Mouse (Mus musculus): ENCODE measurements around the gene As3mt. TPM values are rescaled to one million over a fixed set of nuclear protein-coding genes. Genes with fewer than 3 reads are reported as not detected.

Gene As3mt
- polyA plus RNA-seq, 1 experiment from 2014 or later, result 31.1 TPM

DNA sequence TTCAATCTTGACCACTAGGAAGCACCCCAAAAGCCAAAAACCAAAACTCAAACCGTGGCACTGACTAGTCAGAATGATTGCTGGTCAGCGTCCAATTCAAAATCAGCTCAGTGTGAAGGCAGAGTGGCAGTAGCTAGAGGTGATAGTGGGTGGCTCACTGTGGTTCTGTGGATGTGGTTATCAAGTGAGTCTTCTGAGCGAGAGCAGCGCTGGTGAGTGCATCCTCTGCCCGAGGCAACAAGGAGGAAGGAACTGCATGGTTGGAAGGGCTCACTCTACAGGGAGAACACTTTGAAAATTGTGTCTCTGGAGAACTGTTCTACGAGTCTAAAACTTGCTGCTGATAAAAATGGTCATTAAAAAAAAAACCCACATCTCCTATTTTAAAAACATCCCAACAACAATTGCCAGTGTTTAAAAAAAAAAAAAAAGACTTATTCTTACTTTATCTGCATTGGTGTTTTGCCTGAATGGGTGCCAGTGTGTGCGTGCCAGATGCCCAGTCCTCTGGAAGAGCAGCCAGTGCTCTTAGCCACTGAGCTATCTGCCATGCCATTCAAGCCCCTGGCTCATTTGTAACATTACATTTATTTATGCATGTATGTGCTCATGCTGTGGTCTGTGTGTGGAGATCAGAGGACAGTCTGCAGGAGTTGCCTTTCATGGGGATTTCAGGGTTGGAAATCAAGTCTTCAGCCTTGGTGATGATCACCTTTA, 1.3 kb upstream of the As3mt start:
- H3K4me1 ChIP-seq, result peaks cover 14% of the 10 kb centered on the region
- WGBS, result 71% methylated on average over 7 of the region's 7 CpGs
- no peak for ATAC-seq (ENCODE audit: low FRiP score)
- H3K27me3 ChIP-seq, result no peaks in the 10 kb centered on the region
- H3K36me3 ChIP-seq, result peaks cover 7% of the 10 kb centered on the region
- H3K4me2 ChIP-seq (replicated peaks), result no peak overlapping the region
- H3K27ac ChIP-seq, result no peak overlapping the region
- no peak overlapping the region for H3K9ac ChIP-seq
- H3K4me3 ChIP-seq, result no peak overlapping the region
- H3K9me3 ChIP-seq (replicated peaks), result no peaks in the 10 kb centered on the region

DNA sequence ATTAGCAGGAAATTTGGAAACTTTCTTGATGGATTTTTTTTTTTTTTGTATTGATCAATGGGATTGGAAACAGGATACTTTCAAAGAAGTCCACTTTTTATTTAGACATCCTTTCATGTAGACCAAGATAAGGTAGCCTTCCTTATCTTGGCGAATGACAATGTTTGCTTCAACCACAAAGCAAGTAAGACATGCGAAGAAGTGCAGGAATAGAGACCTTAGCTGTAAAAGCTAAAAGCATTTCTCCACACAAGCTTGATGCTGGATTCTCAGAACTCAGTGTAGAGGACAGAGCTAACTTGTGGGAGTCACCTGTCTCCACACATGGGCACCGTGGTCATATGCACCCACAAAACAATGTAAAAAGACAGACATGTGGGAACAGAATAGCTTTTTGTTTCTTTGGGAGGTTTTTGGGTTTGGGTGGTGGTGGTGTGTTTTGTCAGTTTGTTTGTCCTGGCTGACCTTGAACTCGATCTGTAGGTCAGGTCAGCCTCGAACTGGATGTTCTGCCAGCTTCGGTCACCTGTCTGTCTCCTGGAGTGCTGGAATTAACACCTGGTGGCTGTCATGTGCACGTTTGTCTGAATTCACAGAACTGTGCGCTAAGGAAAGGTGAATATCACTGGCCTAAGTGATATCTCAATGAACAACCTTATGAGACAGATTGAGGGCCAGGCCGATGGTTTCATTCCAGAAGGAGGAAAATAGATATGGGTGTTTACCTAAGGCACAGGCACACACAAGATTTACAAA, 540 bp upstream of the As3mt start:
- H3K4me2 ChIP-seq (replicated peaks), result peak overlapping the region; percentile 66
- H3K4me1 ChIP-seq, result peaks cover 14% of the 10 kb centered on the region
- 74% methylated on average over 9 of the region's 9 CpGs for whole genome bisulfite sequencing
- no peaks in the 10 kb centered on the region for H3K27me3 ChIP-seq
- no peak for ATAC-seq (ENCODE audit: low FRiP score)
- H3K36me3 ChIP-seq, result peaks cover 3% of the 10 kb centered on the region; the same call in 1 of the 2 replicates
- H3K9ac ChIP-seq, result no peak overlapping the region
- H3K9me3 ChIP-seq (replicated peaks), result no peaks in the 10 kb centered on the region
- no peak overlapping the region for H3K27ac ChIP-seq
- peak overlapping the region; percentile 50 for H3K4me3 ChIP-seq

GRCm38 (mm10) chr19:46710614-46711013, 3.4 kb downstream of the As3mt start:
- Histone ChIP-seq H3K9me3 (replicated peaks) (no peaks in the 10 kb centered on the region), H3K4me3 (no peak overlapping the region), H3K4me1 (peaks cover 14% of the 10 kb centered on the region), H3K9ac (no peak overlapping the region), H3K27ac (no peak overlapping the region), H3K4me2 (replicated peaks) (no peak overlapping the region), H3K27me3 (no peaks in the 10 kb centered on the region), H3K36me3 (no peaks in the 10 kb centered on the region)
- no peak for ATAC-seq (ENCODE audit: low FRiP score)
- WGBS, result 91% methylated on average over 4 of the region's 4 CpGs

DNA sequence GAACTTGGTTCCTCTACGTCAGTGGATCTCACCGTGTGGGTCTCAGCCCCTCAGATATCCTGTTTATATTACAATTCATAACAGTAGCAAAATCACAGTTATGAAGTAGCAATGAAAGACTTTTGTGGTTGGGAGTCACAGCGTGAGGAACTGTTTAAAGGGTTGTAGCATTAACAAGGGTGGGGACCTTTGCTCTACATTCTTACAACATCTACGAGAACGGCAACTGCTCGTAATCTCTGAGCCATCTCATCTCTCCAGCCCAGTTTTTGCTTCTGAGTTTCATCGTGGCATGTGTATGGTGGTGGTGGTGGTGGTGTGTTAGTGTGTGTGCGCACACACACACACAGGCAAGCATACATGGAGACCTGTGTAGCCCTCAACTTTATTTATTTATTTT, 7.0 kb downstream of the As3mt start:
- 93% methylated on average over 8 of the region's 8 CpGs for WGBS

DNA sequence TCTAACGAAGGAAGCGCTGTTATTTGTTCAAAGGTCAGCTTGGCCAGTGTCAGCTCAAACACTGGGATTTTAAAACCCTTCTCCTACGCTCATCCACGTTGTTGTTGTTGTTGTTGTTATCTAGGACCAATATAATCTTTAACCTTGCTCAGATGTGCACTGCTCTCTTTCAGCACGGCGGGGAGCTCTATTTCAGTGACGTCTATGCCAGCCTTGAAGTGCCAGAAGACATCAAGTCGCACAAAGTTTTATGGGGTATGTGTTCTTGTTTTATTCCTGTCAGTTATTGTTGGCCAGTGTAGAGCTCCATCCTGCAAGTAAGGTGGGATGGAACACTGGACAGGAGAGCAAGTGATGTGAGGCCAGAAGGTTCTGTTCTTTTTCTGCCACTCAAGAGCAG, 7.8 kb downstream of the As3mt start:
- peaks cover 12% of the 10 kb centered on the region for H3K36me3 ChIP-seq

More for the DNA sequence above, 7.0 kb downstream of the As3mt start:
- no peak for ATAC-seq (ENCODE audit: low FRiP score)
- H3K9me3 ChIP-seq (replicated peaks), result peaks cover 5% of the 10 kb centered on the region; the same call in 1 of the 2 replicates
- no peaks in the 10 kb centered on the region for H3K27me3 ChIP-seq
- peaks cover 9% of the 10 kb centered on the region for H3K36me3 ChIP-seq
- no peak overlapping the region for H3K27ac ChIP-seq
- no peak overlapping the region for H3K4me2 ChIP-seq (replicated peaks)
- no peaks in the 10 kb centered on the region for H3K4me1 ChIP-seq
- H3K4me3 ChIP-seq, result no peak overlapping the region
- no peak overlapping the region for H3K9ac ChIP-seq

DNA sequence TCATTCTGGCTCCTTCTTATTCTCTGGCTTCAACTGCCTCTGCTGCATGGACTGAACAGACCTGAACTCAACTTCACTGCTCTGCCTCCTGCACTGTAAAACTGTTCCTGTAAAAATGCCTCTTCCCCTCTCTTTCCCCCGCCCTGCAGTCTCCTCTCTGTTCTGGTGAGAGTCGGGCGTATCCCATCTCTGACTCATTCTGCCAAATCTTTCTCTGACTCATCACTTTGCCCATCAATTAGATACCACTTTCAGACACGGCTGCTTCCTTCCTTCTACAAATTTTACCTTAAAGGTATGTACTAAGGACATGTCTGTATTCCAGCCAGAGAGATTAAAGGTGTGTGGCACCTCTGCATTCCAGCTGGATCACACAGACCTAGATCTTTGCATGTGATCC, 10.9 kb downstream of the As3mt start:
- 81% methylated on average over 4 of the region's 4 CpGs for WGBS
- no peak for ATAC-seq (ENCODE audit: low FRiP score)
- no peak overlapping the region for H3K9ac ChIP-seq
- no peaks in the 10 kb centered on the region for H3K27me3 ChIP-seq
- H3K9me3 ChIP-seq (replicated peaks), result peaks cover 5% of the 10 kb centered on the region; the same call in 1 of the 2 replicates
- no peak overlapping the region for H3K4me3 ChIP-seq
- H3K27ac ChIP-seq, result no peak overlapping the region
- peaks cover 20% of the 10 kb centered on the region for H3K36me3 ChIP-seq
- H3K4me2 ChIP-seq (replicated peaks), result no peak overlapping the region
- no peaks in the 10 kb centered on the region for H3K4me1 ChIP-seq

More for the DNA sequence above, 7.8 kb downstream of the As3mt start:
- no peak for ATAC-seq (ENCODE audit: low FRiP score)
- H3K4me3 ChIP-seq, result no peak overlapping the region
- H3K9ac ChIP-seq, result no peak overlapping the region
- H3K27me3 ChIP-seq, result no peaks in the 10 kb centered on the region
- no peak overlapping the region for H3K4me2 ChIP-seq (replicated peaks)
- 93% methylated on average over 8 of the region's 8 CpGs for WGBS
- peaks cover 5% of the 10 kb centered on the region; the same call in 1 of the 2 replicates for H3K9me3 ChIP-seq (replicated peaks)
- no peak overlapping the region for H3K27ac ChIP-seq
- no peaks in the 10 kb centered on the region for H3K4me1 ChIP-seq

GRCm38 (mm10) chr19:46724411-46724810, 17.2 kb downstream of the As3mt start:
- 69% methylated on average over 11 of the region's 11 CpGs for WGBS
- Histone ChIP-seq H3K4me2 (replicated peaks) (no peak overlapping the region), H3K4me3 (no peak overlapping the region), H3K9me3 (replicated peaks) (no peaks in the 10 kb centered on the region), H3K27me3 (no peaks in the 10 kb centered on the region), H3K4me1 (peaks cover 12% of the 10 kb centered on the region), H3K36me3 (peaks cover 11% of the 10 kb centered on the region; the same call in 1 of the 2 replicates), H3K9ac (no peak overlapping the region), H3K27ac (no peak overlapping the region)
- ATAC-seq (ENCODE audit: low FRiP score), result no peak

DNA sequence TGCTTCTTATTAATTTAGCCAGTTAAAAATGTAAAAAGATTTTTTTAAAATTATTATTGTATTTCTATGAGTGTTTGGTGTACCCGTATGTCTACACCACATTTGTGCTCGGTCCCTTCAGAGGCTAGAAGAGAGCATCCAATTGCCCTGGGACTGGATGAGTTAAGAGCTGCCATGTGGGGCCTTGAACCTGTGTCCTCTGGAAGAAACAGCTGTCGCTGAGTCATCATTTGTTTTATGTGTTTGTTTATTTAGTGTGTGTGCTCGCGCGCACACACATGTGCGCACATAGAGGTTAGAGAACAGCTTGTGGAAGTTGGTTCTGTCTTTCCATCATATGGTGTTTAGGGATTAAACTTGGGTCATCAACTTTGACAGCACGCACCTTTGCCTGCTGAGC, 18.9 kb downstream of the As3mt start:
- no peak overlapping the region for H3K4me2 ChIP-seq (replicated peaks)
- WGBS, result 98% methylated on average over 8 of the region's 8 CpGs
- peaks cover 3% of the 10 kb centered on the region; the same call in 1 of the 2 replicates for H3K36me3 ChIP-seq
- H3K9me3 ChIP-seq (replicated peaks), result no peaks in the 10 kb centered on the region
- H3K27ac ChIP-seq, result no peak overlapping the region
- H3K4me3 ChIP-seq, result no peak overlapping the region
- H3K9ac ChIP-seq, result no peak overlapping the region
- H3K4me1 ChIP-seq, result peaks cover 12% of the 10 kb centered on the region
- no peak for ATAC-seq (ENCODE audit: low FRiP score)
- no peaks in the 10 kb centered on the region for H3K27me3 ChIP-seq

DNA sequence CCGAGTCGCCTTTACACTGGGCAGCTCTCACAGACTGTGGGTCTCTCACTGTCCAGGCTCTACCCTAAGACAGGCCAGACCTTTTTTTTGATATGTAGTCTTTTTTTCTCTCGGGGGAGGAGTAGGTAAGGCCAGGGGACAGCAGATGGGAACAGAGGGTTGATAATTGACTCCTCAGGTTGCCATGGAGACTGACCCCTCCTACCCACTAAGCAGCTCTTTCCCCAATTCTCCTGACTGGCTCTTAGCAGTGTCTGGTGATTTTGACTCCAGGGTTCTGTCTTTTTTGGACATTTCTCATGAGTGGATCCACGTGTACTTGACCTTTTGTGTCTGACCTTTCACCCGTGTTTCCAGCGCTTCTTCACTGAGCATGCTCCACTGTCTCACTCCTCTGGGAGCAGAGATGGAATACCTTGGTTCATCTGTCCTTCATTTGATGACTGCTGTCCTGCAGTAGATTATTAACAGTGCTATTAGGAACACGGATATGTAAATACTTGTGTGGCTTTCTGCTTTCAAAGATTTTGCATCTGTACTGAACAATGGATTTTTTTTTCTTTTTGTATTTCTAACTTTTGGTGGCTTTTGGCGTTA, 20.0 kb downstream of the As3mt start:
- H3K4me2 ChIP-seq (replicated peaks), result no peak overlapping the region
- H3K9ac ChIP-seq, result no peak overlapping the region
- no peaks in the 10 kb centered on the region for H3K36me3 ChIP-seq
- no peaks in the 10 kb centered on the region for H3K27me3 ChIP-seq
- peak overlapping the region; percentile 24; the same call in 1 of the 2 replicates for H3K27ac ChIP-seq
- H3K4me3 ChIP-seq, result no peak overlapping the region
- peak; percentile 74 for ATAC-seq (ENCODE audit: low FRiP score)
- H3K9me3 ChIP-seq (replicated peaks), result no peaks in the 10 kb centered on the region
- 48% methylated on average over 8 of the region's 8 CpGs for WGBS
- H3K4me1 ChIP-seq, result peaks cover 12% of the 10 kb centered on the region

DNA sequence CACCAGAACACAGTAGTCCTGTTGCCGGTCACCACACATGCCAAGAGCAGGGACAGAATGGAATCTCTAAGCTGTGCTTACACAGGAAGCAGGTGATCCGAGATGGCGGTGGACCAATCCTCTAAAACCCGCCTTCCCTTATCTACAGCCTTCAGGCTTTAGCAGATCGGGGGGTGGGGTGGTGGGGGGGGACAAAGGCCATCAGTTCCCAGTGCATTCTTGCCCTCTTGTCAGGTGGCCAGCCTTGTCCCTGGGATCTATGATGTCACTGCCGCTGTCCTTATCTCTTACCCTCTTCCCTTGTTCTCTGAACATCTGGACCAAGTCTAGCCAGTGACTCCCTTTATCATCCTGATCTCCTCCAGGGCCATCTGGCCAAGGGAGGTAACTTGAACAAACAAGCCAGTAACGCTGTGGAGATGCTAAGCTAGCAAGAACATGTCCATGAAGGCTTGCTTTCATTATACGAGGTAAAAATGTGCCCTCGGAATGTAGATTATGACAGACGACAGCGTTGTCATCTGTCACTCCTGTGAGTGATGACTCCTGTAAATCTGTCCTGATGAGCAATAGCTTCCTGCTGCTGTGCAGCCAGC, 20.8 kb downstream of the As3mt start:
- ATAC-seq (ENCODE audit: low FRiP score), result no peak
- Histone ChIP-seq H3K4me1 (peaks cover 12% of the 10 kb centered on the region), H3K27ac (no peak overlapping the region), H3K9ac (no peak overlapping the region), H3K27me3 (no peaks in the 10 kb centered on the region), H3K4me3 (no peak overlapping the region), H3K36me3 (no peaks in the 10 kb centered on the region), H3K9me3 (replicated peaks) (no peaks in the 10 kb centered on the region), H3K4me2 (replicated peaks) (no peak overlapping the region)
- WGBS, result 82% methylated on average over 11 of the region's 11 CpGs

DNA sequence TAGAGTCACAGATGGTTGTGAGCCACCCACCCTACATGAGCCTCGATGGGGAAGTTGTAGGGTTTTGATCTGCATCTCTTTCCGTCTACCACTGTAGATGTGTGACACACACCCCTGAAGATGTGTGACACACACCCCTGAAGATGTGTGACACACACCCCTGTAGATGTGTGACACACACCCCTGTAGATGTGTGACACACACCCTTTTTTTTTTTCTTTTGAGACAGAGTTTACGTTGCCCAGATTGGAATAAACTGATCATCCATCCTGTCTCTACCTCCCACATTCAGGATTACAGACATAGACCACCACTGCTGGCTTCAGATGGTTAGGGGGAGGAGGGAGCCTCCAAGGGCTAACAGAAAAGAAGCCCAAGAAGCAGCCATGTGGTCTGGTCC, 21.7 kb downstream of the As3mt start:
- H3K27me3 ChIP-seq, result no peaks in the 10 kb centered on the region
- ATAC-seq (ENCODE audit: low FRiP score), result no peak
- H3K4me3 ChIP-seq, result no peak overlapping the region
- H3K4me2 ChIP-seq (replicated peaks), result no peak overlapping the region
- H3K9ac ChIP-seq, result no peak overlapping the region
- no peaks in the 10 kb centered on the region for H3K36me3 ChIP-seq
- 83% methylated on average over 3 of the region's 3 CpGs for WGBS
- peaks cover 12% of the 10 kb centered on the region for H3K4me1 ChIP-seq
- H3K27ac ChIP-seq, result no peak overlapping the region
- H3K9me3 ChIP-seq (replicated peaks), result no peaks in the 10 kb centered on the region

- no peak overlapping the region for H3K4me3 ChIP-seq
- H3K4me1 ChIP-seq, result peaks cover 12% of the 10 kb centered on the region
- no peaks in the 10 kb centered on the region for H3K36me3 ChIP-seq
- H3K9ac ChIP-seq, result no peak overlapping the region
- 88% methylated on average over 10 of the region's 10 CpGs for WGBS
- no peak for ATAC-seq (ENCODE audit: low FRiP score)
- no peaks in the 10 kb centered on the region for H3K27me3 ChIP-seq
- no peak overlapping the region for H3K27ac ChIP-seq
- no peak overlapping the region for H3K4me2 ChIP-seq (replicated peaks)
- H3K9me3 ChIP-seq (replicated peaks), result no peaks in the 10 kb centered on the region
Measured at GRCm38 (mm10) chr19:46731351-46731750, 24.1 kb downstream of the As3mt start.
